Mouse (Mus musculus) cerebellum, adult (tissue): ENCODE results near the gene Rpl24.
"Not testable (repeated sequence)": the region's sequence is repeated elsewhere in the genome, so short reads cannot be mapped to it uniquely, and the experiment has no call there.

ENCODE experiments used
- ATAC-seq: cut with Nextera tagmentation; 2 replicates; pipeline ENCODE4 v1.9.2; 2017; ENCODE audit warnings: mild to moderate bottlenecking, moderate library complexity, mixed read lengths; ENCODE audit not compliant: insufficient number of reproducible peaks, low FRiP score, low TSS enrichment

The Rpl24 gene

GRCm38 (mm10) chr16:55966212-55966871, at the start of gene Rpl24:
Rpl24 (plus strand) TSS chr16:55966275.
- peak; percentile 95 for ATAC-seq

DNA sequence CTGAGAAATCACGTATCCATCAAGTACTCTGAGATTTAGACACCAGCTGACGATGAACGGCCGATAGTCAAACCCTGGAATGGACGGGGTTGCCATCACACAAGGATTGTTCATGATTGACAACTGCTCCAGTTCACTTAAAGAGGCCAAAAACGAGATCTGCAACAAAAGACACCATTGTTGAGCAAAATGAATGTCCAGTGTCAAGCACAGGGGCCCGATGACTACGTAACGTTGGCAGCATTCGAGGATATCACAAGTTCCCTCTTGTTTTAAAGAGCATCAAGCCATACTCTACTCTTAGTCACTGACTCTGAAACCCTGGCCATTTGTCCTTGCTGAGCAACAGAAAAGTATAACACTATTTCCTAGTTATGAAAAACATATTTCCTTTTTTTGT, 44.0 kb upstream of the Rpl24 start:
- ATAC-seq: no peak

DNA sequence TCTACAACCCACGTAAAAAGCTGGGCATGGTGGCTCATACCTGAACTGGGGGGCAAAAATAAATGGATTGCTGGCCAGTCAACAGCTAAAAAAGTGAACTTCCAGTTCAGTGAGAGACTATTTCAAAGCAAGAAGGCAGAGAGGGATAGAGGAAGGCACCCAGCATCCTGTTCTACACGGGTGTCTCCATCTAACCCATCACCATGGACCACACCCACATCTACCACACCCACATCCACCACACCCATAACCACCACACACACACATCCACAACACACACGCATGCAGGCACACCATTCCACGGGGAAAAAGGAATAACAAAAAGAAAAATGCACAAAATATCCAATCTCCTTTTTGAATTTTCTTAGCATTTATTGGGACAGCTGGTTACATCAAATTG, 42.1 kb upstream of the Rpl24 start:
- ATAC-seq: no peak

DNA sequence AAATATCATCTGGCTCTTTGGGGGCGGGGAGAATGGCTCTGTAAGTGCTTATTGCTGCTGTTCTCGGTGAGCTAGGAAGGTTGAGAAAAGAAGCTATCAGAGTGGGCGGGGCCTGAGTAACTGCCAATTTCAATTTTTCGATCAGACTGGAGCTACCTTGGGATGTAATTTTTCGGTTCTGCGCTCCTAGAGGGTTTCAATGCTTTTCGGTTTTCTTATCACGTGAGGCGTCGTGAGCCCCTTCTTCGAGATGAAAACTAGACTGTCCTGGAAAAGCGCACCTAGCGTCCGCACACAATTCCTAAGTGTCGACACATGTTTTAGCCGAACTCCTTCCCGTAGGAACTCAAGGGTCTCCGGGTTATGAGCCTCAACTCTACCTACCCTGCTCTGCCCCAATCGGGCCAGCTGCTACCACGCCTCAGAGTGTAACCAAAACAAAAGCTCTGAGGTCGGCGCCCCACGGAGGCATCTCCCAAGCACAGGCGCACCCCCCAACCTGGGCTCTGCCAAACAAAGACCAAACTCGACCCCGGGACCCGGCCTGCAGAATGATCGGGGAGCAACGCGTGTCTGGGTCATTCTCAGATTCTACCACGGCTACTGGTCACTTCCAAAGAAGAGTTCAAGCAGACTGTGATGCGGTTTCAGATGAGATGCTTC, 32.3 kb upstream of the Rpl24 start:
- ATAC-seq: peak; percentile 33

GRCm38 (mm10) chr16:55934453-55935037, 31.5 kb upstream of the Rpl24 start, which contains the start of gene Cep97:
Cep97 (minus strand) TSS chr16:55934855.
- peak; percentile 99 for ATAC-seq

- ATAC-seq: no peak
These were observed 27.3 kb upstream of the Rpl24 start for GRCm38 (mm10) chr16:55938761-55939160.

DNA sequence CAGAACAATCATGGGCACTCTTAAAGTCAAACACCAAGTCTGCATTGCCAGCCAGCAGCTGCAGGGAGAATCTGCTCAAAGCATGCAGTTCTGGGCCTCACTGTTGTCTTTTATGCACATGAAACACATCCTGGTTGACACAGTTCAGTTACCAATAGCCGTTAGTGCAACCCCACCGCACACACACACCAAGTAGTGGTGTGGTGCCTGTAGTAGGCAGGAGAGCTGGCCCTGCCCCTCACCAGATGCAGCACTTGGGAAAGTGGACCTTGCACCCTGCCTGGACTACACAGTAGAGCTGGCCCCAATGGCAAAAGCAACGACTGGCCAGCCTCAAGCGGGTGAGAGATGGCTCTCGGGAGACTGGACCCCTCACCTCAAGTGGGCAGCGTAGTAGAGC, 26.4 kb upstream of the Rpl24 start:
- no peak for ATAC-seq

- ATAC-seq: no peak
These were observed 25.3 kb upstream of the Rpl24 start for GRCm38 (mm10) chr16:55940781-55941180.

DNA sequence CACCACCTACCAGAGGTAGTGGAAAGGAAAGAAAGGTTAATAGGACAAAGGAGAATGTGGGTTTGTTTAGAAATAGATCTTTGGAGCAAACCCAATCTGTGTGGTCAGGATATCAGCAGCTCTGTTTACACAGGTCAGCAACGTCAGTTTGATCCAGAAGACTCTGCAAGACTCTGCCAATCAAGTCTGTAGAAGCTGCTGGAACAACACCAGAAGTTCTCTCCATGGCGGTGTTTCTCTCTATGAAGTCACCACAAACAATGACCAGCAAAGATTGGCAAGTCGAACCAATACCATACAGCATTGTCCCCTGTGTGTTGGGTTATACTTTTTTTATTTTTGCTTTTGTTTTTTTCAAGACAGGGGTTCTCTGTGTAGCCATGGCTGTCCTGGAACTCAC, 18.8 kb upstream of the Rpl24 start:
- no peak for ATAC-seq

DNA sequence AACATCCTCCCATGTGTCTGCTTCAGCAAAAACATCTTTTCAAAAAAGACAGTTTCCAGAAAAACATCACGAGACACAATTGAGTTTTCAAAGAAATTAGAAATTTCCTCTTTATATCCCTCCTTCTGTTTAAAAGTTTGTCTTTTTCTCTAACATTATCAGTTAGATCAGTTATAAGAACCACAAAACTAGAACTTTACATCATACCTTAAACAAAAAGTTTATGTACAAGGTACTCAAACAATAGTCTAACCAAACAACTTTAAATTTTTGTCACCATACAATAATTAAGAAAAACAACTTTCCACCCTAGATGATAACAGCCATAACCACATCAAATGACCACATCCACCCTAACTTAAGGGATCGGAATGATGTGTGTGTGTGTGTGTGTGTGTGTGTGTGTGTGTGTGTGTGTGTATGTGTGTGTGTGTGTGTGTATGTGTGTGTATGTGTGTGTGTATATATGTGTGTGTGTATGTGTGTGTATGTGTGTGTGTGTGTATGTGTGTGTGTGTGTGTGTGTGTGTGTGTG, 18.1 kb upstream of the Rpl24 start:
- ATAC-seq: not testable (repeated sequence)

DNA sequence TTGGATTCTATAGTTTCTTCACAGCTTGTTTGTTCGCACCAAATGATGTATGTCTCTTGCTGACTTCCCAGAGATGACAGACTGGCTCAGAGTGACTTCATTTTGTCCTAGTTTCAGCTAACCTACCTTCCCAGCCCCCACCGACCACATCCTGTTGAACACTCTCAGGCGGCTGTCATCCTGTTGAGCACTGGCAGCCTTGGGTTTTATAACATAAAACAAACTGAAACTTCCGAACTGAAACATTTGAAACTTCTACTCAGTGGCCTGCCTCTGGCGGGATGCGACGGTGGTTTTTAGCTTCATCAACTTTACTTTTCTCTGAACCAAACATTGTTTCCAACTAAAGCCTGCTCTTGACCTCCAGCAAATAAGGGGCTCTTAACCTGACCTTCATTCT, 17.1 kb upstream of the Rpl24 start:
- ATAC-seq: no peak

DNA sequence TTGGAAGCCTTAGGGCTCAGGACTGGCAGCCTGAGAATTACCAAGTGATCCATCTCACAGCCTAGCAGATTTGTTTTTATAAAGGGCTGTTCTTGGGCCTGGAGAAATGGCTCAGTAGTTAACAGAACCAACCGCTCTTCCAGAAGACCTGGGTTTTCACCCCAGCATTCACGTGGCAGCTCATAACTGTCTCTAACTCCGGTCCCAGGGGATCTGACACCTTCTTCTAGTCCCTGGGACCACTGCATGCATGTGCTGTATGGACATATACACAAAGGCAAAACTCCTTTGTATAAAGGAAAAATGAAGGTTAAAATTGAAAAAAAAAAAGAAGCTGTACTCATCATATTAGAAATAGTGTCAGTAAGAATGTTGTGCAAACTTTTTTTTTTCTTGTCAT, 15.6 kb upstream of the Rpl24 start:
- no peak for ATAC-seq

GRCm38 (mm10) chr16:55950946-55951678, 15.0 kb upstream of the Rpl24 start:
- ATAC-seq: peak; percentile 90

DNA sequence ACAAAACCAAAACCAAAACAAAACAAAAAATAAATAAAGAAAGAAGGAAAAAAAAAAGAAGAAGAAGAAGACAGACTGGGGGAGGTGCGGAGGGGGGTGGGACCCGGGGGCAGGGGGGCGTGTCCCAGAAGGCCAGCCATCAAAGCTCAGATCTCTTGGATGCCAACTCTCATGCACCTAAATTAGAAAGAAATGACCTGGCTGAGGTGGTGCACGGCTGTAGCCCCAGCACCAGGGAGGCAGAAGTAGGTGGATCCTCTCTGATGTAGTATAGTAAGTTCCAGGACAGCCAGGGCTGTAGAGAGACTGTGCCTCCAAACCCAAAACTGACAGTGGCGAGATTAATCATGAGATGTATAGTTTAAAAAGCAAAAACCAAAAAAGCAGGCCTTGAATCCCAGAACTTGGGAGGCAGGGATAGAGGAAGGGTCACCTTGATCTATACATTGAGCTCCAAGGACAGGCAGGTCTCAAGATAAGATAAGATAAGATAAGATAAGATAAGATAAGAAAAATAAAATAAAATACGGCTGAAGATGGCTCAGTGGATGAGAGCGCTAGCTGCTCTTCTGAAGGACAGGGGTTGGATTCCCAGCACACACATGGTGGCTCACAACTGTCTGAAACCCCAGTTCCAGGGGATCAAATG, 14.3 kb upstream of the Rpl24 start:
- ATAC-seq: no peak

GRCm38 (mm10) chr16:55952771-55953170, 13.3 kb upstream of the Rpl24 start:
- ATAC-seq: no peak

DNA sequence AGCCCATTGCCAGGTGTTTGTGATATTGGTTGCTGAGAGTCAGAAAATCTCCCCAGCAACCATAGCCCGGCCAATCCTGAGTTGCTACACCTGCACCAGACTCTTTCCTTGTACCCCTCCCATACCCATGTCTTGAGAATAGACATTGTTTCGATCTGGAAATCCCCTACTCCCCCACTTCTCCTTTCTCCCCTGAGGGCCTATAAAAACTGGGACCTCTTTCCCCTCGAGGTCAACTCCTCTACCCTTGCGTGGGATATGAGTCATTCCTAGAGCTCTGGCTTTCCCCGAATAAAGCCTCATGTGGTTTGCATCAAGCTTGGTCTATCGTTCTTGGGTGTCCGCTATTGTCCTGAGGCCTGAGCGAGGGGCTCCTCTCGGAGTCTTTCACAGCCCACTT, 11.9 kb upstream of the Rpl24 start:
- ATAC-seq: not testable (repeated sequence)

DNA sequence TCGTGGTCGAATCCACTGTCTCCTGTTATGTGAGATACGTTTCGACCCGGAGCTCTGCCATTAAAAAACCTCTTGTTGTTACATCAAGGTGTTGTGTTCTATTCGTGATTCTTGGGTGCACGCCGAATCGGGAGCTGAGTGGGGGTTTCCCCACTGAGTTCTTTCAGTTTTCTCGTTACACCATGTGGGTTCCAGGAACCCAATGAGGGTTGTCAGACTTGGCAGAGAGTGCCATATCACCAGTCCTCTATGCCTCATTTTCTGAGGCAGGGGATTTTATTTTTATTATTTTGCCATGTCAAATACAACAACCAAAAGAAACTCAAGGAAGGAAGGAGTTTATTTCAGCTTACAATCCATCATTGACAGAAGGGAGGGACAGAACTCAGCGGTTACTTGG, 3.0 kb upstream of the Rpl24 start:
- not testable (repeated sequence) for ATAC-seq

DNA sequence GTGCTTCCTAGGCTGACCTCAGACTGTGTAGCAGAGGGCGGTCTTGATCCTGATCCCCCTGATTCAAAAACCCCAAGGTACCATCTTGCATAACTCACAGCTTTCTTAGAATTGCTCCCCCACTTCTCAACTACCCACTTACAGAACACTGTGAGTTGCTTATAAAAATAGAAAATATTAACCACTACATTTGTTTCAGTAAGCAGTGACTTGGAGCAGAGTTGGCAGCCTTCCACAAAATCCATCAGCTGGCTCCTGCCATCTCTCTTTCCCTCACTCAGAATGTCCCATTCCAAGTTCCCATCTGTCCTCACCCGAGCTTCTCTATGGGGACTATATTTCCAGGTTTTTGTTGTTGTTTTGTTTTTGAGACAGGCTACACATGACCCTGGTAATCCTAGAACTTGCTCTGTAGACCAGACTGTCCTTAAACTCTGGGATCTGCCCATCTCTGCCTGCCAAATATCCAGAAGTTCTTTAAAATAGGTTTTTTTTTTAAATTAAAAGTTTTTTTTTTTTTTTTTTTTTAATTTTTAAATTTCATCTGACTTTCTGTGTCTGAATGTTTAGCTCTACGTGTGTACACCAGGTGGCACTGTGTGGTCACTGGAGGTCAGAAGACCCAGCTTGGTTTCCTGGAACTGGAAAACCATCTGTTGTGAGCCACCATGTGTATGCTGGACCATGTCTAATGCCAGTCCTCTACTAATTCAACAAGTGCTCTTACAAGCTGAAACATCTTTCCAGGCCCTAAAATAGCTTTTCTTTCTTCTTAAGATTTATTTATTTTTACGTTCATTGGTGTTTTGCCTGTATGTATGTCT, 1.7 kb upstream of the Rpl24 start:
- ATAC-seq: no peak

- ATAC-seq: no peak
These were observed 1.1 kb downstream of the Rpl24 start for GRCm38 (mm10) chr16:55967221-55967620.
